Mouse (Mus musculus) liver, embryonic 14.5 days (tissue): ENCODE measurements around the gene Ncf2.

ENCODE experiments used
- CTCF ChIP-seq: IDR thresholded peaks from 2 replicates; pipeline ENCODE4 v1.5.1; 2016; ENCODE audit warnings: antibody characterized with exemption, low read depth, control low read depth
- EP300 ChIP-seq: IDR thresholded peaks from 2 replicates; pipeline ENCODE4 v1.6.1; 2016; ENCODE audit warnings: antibody characterized with exemption, low read depth

DNA sequence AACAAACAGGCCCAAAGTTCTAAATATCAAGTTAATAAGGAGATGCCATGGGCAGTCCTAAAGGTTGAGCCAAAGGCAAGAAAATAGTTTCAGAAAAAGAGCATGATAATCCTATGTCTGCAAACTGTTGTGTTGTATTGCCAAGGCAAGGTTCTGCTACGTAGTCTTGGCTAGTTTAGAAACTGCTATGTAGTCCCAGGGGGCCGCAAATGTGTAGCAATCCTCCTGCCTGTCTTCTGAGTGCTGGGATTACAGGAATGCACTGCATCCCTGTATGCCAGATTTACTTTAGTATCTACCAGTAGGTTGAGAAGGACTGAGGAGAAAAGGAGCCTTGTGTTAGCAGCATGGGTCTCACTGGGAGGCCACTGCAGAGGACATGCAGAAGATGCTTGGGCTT, 46.9 kb downstream of the Ncf2 start:
- TF ChIP-seq CTCF = no peak
- TF ChIP-seq EP300 = no peak
